Mouse (Mus musculus) midbrain, embryonic 14.5 days (tissue): ENCODE measurements around the gene Dpagt1. TPM values are rescaled to one million over a fixed set of nuclear protein-coding genes. Genes with fewer than 3 reads are reported as not detected.

Experiments
- ATAC-seq: fragments of 200-750 bp; cut with Nextera tagmentation; 2 replicates; pipeline ENCODE4 v1.8.0; 2017; ENCODE audit warnings: moderate number of reproducible peaks, moderate library complexity; ENCODE audit not compliant: low FRiP score, low TSS enrichment
- DNase-seq: peaks from one replicate; pipeline ENCODE4 v3.0.0-alpha.2; 2015
- H3K27ac ChIP-seq: fragments of 300-500 bp; sonication (generic); replicated peaks from 2 replicates; pipeline ENCODE4 v1.5.1; 2014; ENCODE audit warnings: mild to moderate bottlenecking, low read depth, low read length, moderate library complexity
- H3K27me3 ChIP-seq: fragments of 300-500 bp; sonication (generic); 2 replicates; pipeline ENCODE4 v1.6.1; 2014; ENCODE audit warnings: low read length, control low read depth, mixed read lengths; ENCODE audit not compliant: control insufficient read depth, insufficient read depth
- H3K36me3 ChIP-seq: fragments of 300-500 bp; sonication (generic); 2 replicates; pipeline ENCODE4 v1.6.1; 2014; ENCODE audit warnings: low read length, control low read depth; ENCODE audit not compliant: control insufficient read depth, insufficient read depth
- H3K4me1 ChIP-seq: fragments of 300-500 bp; sonication (generic); 2 replicates; pipeline ENCODE4 v1.6.1; 2014; ENCODE audit warnings: mild to moderate bottlenecking, antibody characterized with exemption, low read length, control low read depth; ENCODE audit not compliant: control insufficient read depth, insufficient read depth
- H3K4me2 ChIP-seq: fragments of 300-500 bp; sonication (generic); 2 replicates; pipeline ENCODE4 v1.6.1; 2014; ENCODE audit warnings: mild to moderate bottlenecking, low read length, moderate library complexity
- H3K4me3 ChIP-seq: fragments of 300-500 bp; sonication (generic); replicated peaks from 2 replicates; pipeline ENCODE4 v1.5.1; 2014; ENCODE audit warnings: low read depth, low read length
- H3K9ac ChIP-seq: fragments of 300-500 bp; sonication (generic); replicated peaks from 2 replicates; pipeline ENCODE4 v1.6.1; 2014; ENCODE audit warnings: mild to moderate bottlenecking, low read length, moderate library complexity
- H3K9me3 ChIP-seq: fragments of 300-500 bp; sonication (generic); 2 replicates; pipeline ENCODE4 v1.6.1; 2016; ENCODE audit warnings: low read length, control low read depth, mixed read lengths; ENCODE audit not compliant: control insufficient read depth
- WGBS: fragments of 180-500 bp; shearing (Covaris S2); extraction: QIAGEN DNeasy Blood & Tissue Kit; methylation state at CpG from one replicate; pipeline ENCODE4 v1.1.7; 2014; 5-methylcytosine and 5-hydroxymethylcytosine counted together
- polyA plus RNA-seq: library from polyadenylated mRNA; unstranded; fragments of >200 nt; fragmentation: Nextera tagmentation; extraction: Ambion mirVana; gene quantifications from 2 replicates; pipeline ENCODE4 v1.2.1, GENCODE M21; 2014

Dpagt1 gene
- polyA plus RNA-seq, 1 experiment from 2014 or later: 37.0 TPM

- H3K9ac ChIP-seq: no peak overlapping the region
Observed at GRCm38 (mm10) chr9:44342173-44342572, 16.4 kb downstream of the Dpagt1 start.

GRCm38 (mm10) chr9:44342605-44343004 lies 16.8 kb downstream of the Dpagt1 start:
- Histone ChIP-seq H3K4me3 (no peak overlapping the region), H3K9ac (no peak overlapping the region), H3K9me3 (no peaks in the 10 kb centered on the region), H3K27me3 (no peaks in the 10 kb centered on the region), H3K36me3 (peaks cover 29% of the 10 kb centered on the region), H3K27ac (no peak overlapping the region), H3K4me1 (peaks cover 7% of the 10 kb centered on the region), H3K4me2 (no peak overlapping the region)
- DNase-seq (no peak), ATAC-seq (no peak)
- 85% methylated on average over 1 of the region's 1 CpGs for WGBS

More at GRCm38 (mm10) chr9:44342173-44342572, 16.4 kb downstream of the Dpagt1 start:
- DNase-seq (no peak), ATAC-seq (no peak)
- Histone ChIP-seq H3K36me3 (peaks cover 26% of the 10 kb centered on the region), H3K4me2 (no peak overlapping the region), H3K27ac (no peak overlapping the region), H3K4me3 (no peak overlapping the region), H3K9me3 (no peaks in the 10 kb centered on the region), H3K4me1 (peaks cover 11% of the 10 kb centered on the region), H3K27me3 (no peaks in the 10 kb centered on the region)
- 82% methylated on average over 3 of the region's 3 CpGs for WGBS

GRCm38 (mm10) chr9:44343290-44343689 lies 17.5 kb downstream of the Dpagt1 start:
- peak overlapping the region; percentile 96 for H3K27ac ChIP-seq
- H3K9me3 ChIP-seq: no peaks in the 10 kb centered on the region
- ATAC-seq: no peak
- DNase-seq: no peak
- H3K36me3 ChIP-seq: peaks cover 33% of the 10 kb centered on the region
- H3K9ac ChIP-seq: peak overlapping the region; percentile 69
- H3K4me3 ChIP-seq: peak overlapping the region; percentile 72
- WGBS: 9% methylated on average over 6 of the region's 6 CpGs
- no peaks in the 10 kb centered on the region for H3K27me3 ChIP-seq
- H3K4me1 ChIP-seq: peaks cover 6% of the 10 kb centered on the region
- H3K4me2 ChIP-seq: peak overlapping the region; percentile 77

DNA sequence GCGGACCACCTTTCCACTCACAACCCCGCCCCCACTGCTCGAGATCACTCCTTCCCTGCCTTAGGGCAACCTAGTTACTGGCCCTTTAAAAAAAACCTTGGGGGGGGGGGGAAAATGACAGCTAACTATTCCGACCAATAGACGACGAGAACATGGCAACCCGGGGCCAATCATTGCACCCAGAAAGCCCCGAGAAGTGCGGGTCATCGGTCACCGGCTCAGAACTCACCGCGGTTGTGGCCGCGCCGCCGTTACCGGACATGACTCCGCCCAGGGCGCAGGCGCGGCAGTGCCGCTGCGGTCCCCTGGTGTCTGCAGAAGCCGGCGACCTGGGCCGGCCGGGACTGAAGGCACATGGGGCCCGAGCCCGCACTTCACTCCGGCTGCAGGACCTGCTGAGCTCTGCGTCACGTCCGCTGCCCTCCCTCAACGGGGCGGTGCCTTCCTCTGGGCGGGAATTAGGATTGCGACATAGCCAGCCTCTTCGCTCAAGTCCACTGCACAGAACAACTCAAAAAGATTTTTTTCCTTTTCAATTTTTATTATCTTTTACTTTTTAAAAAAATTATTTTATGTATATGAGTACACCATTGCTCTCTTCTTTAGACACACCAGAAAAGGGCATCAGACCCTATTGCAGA lies 18.1 kb downstream of the Dpagt1 start, which contains the start of gene Hmbs:
TSS of gene Hmbs (minus strand) at position 448 of the 641 bp plus-strand sequence.
- Histone ChIP-seq H3K9me3 (no peaks in the 10 kb centered on the region), H3K27me3 (no peaks in the 10 kb centered on the region), H3K27ac (peak within 1 kb of the TSS; percentile 96), H3K4me1 (peaks cover 6% of the 10 kb centered on the region), H3K36me3 (peaks cover 39% of the 10 kb centered on the region), H3K4me3 (peak within 1 kb of the TSS; percentile 72), H3K4me2 (peak within 1 kb of the TSS; percentile 77), H3K9ac (peak within 1 kb of the TSS; percentile 69)
- WGBS: 0% methylated on average over 39 of the region's 39 CpGs
- ATAC-seq (peak; percentile 96), DNase-seq (peak; percentile 94)

DNA sequence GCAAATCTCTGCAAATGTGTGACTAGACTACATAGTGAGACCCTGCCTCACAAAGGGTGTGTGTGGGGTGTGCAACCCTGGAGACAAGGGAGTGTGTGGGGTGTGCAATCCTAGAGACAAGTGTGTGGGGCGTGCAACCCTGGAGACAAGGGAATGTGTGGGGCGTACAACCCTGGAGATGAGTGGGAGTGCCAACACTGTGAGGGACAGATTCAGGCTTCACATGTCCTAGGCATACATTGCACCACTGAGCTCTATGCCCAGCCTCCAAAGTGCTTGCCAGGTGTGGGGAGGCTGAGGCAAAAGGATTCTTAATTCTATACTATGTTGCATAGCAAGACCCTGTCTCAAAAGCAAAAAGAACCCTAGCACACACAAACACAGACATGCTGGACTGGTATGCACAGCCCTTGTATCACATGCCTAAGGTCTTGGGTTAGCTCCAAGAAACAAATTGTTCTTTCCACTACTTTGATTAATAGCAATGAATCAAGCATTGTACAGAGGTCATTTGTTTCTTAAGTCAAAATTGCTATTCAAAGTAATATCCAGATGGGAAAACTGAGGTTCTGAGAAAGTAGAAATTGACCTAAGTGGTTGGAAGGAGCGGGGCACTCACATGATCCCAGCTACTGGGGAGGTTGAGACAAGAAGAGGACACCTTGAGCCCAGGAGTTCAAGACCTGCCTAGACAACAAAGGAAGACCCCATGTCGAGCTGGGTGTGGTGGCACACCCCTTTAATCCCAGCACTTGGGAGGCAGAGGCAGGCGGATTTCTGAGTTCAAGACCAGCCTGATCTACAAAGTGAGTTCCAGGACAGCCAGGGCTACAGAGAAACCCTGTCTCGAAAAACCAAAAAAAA lies 20.0 kb downstream of the Dpagt1 start:
- H3K4me1 ChIP-seq: peaks cover 6% of the 10 kb centered on the region
- H3K4me3 ChIP-seq: no peak overlapping the region
- no peaks in the 10 kb centered on the region for H3K9me3 ChIP-seq
- H3K36me3 ChIP-seq: peaks cover 55% of the 10 kb centered on the region
- H3K9ac ChIP-seq: no peak overlapping the region
- no peaks in the 10 kb centered on the region for H3K27me3 ChIP-seq
- 91% methylated on average over 6 of the region's 6 CpGs for WGBS
- H3K4me2 ChIP-seq: no peak overlapping the region
- H3K27ac ChIP-seq: no peak overlapping the region
- DNase-seq (no peak), ATAC-seq (no peak)

- Histone ChIP-seq H3K4me3 (no peak overlapping the region), H3K9me3 (no peaks in the 10 kb centered on the region), H3K4me1 (peaks cover 6% of the 10 kb centered on the region), H3K4me2 (no peak overlapping the region), H3K27me3 (no peaks in the 10 kb centered on the region), H3K27ac (no peak overlapping the region), H3K9ac (no peak overlapping the region), H3K36me3 (peaks cover 66% of the 10 kb centered on the region)
- ATAC-seq (no peak), DNase-seq (no peak)
- WGBS: 93% methylated on average over 9 of the region's 9 CpGs
Observed at GRCm38 (mm10) chr9:44347166-44347565, 21.3 kb downstream of the Dpagt1 start.

DNA sequence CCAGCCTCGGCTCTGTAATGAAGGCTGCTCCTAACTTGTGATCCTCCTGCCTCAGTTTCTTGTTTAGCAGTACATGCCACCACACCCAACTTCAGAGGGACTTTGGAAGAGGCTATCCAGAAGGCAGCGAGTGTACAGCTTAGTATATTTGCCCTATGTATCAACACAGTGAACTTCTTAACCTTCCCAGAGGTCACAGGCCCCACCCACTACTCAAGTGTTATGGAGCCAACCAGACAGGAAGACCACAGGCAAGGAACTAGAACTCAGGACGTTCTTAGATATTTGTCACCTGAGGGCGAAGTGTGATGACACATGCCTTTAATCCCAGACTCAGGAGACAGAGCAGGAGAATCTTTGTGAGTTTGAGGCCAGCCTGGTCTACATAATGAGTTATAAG lies 21.8 kb downstream of the Dpagt1 start:
- DNase-seq (no peak), ATAC-seq (no peak)
- Histone ChIP-seq H3K4me2 (no peak overlapping the region), H3K27ac (no peak overlapping the region), H3K9ac (no peak overlapping the region), H3K9me3 (no peaks in the 10 kb centered on the region), H3K27me3 (no peaks in the 10 kb centered on the region), H3K4me3 (no peak overlapping the region), H3K4me1 (peaks cover 6% of the 10 kb centered on the region), H3K36me3 (peaks cover 71% of the 10 kb centered on the region)
- 92% methylated on average over 4 of the region's 4 CpGs for WGBS

- Histone ChIP-seq H3K27ac (no peak overlapping the region), H3K36me3 (peaks cover 80% of the 10 kb centered on the region), H3K9me3 (no peaks in the 10 kb centered on the region), H3K27me3 (no peaks in the 10 kb centered on the region), H3K4me2 (no peak overlapping the region), H3K9ac (no peak overlapping the region), H3K4me3 (no peak overlapping the region), H3K4me1 (no peaks in the 10 kb centered on the region)
- DNase-seq (no peak), ATAC-seq (no peak)
- WGBS: over 99% methylated on average over 4 of the region's 4 CpGs
Observed at GRCm38 (mm10) chr9:44348546-44348945, 22.7 kb downstream of the Dpagt1 start.
